Mouse (Mus musculus) testis, postnatal 10 days (tissue): ENCODE measurements at regions not wholly inside any gene's neighbourhood (a gene's known extent, or its start where the extent isn't known, plus 50 kb on each side); places are given as distances from the start of the nearest gene placed in this dataset.

Experiments used
- DNase-seq: peaks from one replicate; pipeline ENCODE4 v3.0.0; 2021; ENCODE audit warnings: low spot score

GRCm38 (mm10) chr13:112228846-112229245 is 59.4 kb upstream of the Ankrd55 start:
- DNase-seq, result no peak

GRCm38 (mm10) chr13:112230176-112230575 is 58.1 kb upstream of the Ankrd55 start:
- no peak for DNase-seq

GRCm38 (mm10) chr13:112234695-112235094 is 53.6 kb upstream of the Ankrd55 start:
- DNase-seq, result no peak

GRCm38 (mm10) chr13:112236956-112237355 is 51.3 kb upstream of the Ankrd55 start:
- DNase-seq, result no peak

GRCm38 (mm10) chr13:112237377-112237776 is 50.9 kb upstream of the Ankrd55 start:
- DNase-seq, result no peak

GRCm38 (mm10) chr13:112237917-112238316 is 50.3 kb upstream of the Ankrd55 start:
- no peak for DNase-seq
